Mouse (Mus musculus) hindbrain, embryonic 16.5 days (tissue): ENCODE data around the gene Smndc1. TPM values are rescaled to one million over a fixed set of nuclear protein-coding genes. Genes with fewer than 3 reads are reported as not detected.

Experiments
- ATAC-seq: fragments of 200-750 bp; cut with Nextera tagmentation; 2 replicates; pipeline ENCODE4 v1.8.0; 2017; ENCODE audit warnings: moderate TSS enrichment, moderate library complexity
- H3K27ac ChIP-seq: fragments of 300-500 bp; sonication (generic); 2 replicates; pipeline ENCODE4 v1.5.1; 2014; ENCODE audit warnings: low read depth, mild to moderate bottlenecking, control low read depth, low read length, moderate library complexity
- H3K27me3 ChIP-seq: fragments of 300-500 bp; sonication (generic); replicated peaks from 2 replicates; pipeline ENCODE4 v1.6.1; 2014; ENCODE audit warnings: low read length; ENCODE audit not compliant: control insufficient read depth, insufficient read depth
- H3K36me3 ChIP-seq: fragments of 300-500 bp; sonication (generic); 2 replicates; pipeline ENCODE4 v1.6.1; 2014; ENCODE audit warnings: mild to moderate bottlenecking, low read length, moderate library complexity, mixed read lengths; ENCODE audit not compliant: control insufficient read depth, insufficient read depth
- H3K4me1 ChIP-seq: fragments of 300-500 bp; sonication (generic); 2 replicates; pipeline ENCODE4 v1.6.1; 2014; ENCODE audit warnings: low read depth, low read length; ENCODE audit not compliant: control insufficient read depth, insufficient read depth
- H3K4me2 ChIP-seq: fragments of 300-500 bp; sonication (generic); 2 replicates; pipeline ENCODE4 v1.6.1; 2014; ENCODE audit warnings: mild to moderate bottlenecking, low read length, control low read depth, moderate library complexity
- H3K4me3 ChIP-seq: fragments of 300-500 bp; sonication (generic); 2 replicates; pipeline ENCODE4 v1.5.1; 2014; ENCODE audit warnings: mild to moderate bottlenecking, low read length, control low read depth, moderate library complexity
- H3K9ac ChIP-seq: fragments of 300-500 bp; sonication (generic); 2 replicates; pipeline ENCODE4 v1.6.1; 2014; ENCODE audit warnings: low read depth, mild to moderate bottlenecking, control low read depth, low read length, moderate library complexity
- H3K9me3 ChIP-seq: fragments of 300-500 bp; sonication (generic); 2 replicates; pipeline ENCODE4 v1.6.1; 2014; ENCODE audit warnings: mild to moderate bottlenecking, low read length, moderate library complexity; ENCODE audit not compliant: control insufficient read depth
- WGBS: fragments of 180-500 bp; shearing (Covaris S2); extraction: QIAGEN DNeasy Blood & Tissue Kit; methylation state at CpG from one replicate; pipeline ENCODE4 v1.1.7; 2014; 5-methylcytosine and 5-hydroxymethylcytosine counted together
- polyA plus RNA-seq: library from polyadenylated mRNA; unstranded; fragments of >200 nt; fragmentation: Nextera tagmentation; extraction: Ambion mirVana; gene quantifications from 2 replicates; pipeline ENCODE4 v1.2.1, GENCODE M21; 2015

Gene Smndc1
- polyA plus RNA-seq, 1 experiment from 2014 or later, result 26.9 TPM

DNA sequence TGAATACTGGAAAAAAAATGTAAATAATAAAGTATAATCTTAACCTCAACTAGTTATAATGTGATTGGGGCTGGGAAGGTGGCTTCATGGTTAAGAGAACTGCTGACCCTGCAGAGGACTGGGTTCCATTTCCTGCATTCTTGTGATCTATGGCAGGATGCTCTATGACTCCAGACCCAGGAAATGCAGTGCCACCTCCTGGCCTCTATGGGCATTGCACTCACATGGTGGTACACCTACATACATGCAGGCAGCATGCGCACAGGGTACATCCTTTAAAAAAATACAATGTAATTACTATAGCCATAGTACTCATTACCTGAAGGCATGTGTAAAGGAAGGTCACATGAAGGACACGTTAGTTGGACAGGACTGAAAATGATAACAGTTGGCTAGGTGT is 27.4 kb downstream of the Smndc1 start:
- Histone ChIP-seq H3K4me3 (no peak overlapping the region), H3K4me2 (no peak overlapping the region), H3K9ac (no peak overlapping the region), H3K27me3 (no peaks in the 10 kb centered on the region), H3K9me3 (no peaks in the 10 kb centered on the region), H3K36me3 (no peaks in the 10 kb centered on the region), H3K4me1 (peaks cover 27% of the 10 kb centered on the region), H3K27ac (no peak overlapping the region)
- WGBS, result 50% methylated on average over 2 of the region's 2 CpGs
- no peak for ATAC-seq

DNA sequence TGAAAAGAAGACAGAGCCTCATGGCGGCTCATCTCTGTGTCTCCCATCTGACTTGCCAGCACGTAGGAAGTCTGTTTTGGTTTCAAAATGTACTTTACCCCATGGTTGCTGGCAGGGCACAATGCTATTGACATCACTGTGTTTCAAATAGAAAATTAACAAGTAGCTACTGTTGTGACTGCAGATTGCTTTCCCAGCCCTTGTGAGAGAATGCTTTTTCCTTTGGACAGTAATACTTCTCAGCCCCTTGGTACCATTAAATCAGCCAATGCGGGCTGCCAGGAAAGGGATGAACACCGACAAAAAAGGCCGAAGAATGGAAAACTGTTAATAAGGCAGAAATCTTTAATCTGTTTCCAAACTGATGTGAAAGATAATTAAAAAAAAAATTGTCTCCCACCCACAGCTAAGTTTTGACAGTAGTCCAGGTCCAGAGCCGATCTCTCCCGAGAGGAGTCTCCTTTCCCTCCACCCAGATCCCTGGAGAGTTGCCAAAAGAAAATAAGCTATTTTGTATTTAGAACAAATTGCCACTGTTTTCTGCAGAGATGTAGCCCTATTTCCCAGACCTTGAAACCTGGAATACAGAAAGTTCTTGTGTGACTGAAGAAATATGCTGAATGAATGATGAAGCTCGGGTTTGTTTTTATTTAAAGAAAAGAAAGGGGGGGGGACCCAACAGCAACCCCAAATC is 30.0 kb downstream of the Smndc1 start:
- Histone ChIP-seq H3K4me3 (no peak overlapping the region; the same call in 1 of the 2 replicates), H3K27me3 (no peaks in the 10 kb centered on the region), H3K4me2 (peak overlapping the region; percentile 40), H3K27ac (peak overlapping the region; percentile 76), H3K9ac (peak overlapping the region; percentile 17; the same call in 1 of the 2 replicates), H3K4me1 (peaks cover 22% of the 10 kb centered on the region), H3K9me3 (no peaks in the 10 kb centered on the region), H3K36me3 (no peaks in the 10 kb centered on the region)
- ATAC-seq, result peak; percentile 46; the same call in 1 of the 2 replicates
- WGBS, result 32% methylated on average over 8 of the region's 8 CpGs

DNA sequence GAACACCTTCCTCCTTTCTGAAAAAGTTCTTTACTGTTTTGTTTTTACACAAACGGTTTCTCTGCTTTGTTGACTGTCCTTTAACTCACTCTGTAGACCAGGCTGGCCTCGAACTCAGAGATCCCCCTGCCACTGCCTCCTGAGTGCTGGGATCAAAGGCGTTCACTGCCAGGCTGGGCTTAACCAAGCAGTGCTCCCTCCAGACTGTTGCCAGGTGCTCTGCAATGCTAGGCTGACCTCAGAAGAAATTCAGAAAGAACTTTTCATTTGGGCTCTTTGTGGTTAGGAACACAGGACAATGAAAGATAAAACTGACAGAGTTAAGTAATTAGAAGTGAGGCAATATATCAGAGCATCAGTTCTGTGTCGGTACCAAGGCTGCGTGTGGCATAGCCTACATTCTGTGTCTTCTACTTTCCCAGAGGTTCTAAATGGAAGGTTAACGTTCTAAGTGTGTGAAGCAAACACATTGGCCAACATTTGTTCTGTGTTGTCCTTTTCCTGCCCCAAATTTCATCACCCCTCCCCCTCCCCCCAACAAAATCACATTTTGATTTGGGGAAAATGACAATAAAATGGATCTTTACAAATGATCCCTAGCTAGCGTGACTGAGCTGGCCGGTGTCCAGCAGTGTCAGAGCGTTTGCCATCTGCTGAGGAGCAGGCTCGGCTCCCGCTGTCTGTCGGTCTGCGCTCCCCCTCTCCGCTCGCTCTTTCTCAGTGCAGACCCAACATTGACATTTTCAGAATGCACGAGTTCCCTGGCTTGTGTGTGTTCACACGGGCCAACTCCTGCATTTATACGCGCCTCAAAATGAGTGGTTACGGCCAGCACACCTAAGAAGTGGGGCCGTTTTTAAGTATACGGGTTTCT is 31.0 kb downstream of the Smndc1 start:
- peak overlapping the region; percentile 5; the same call in 1 of the 2 replicates for H3K4me3 ChIP-seq
- no peak overlapping the region for H3K9ac ChIP-seq
- H3K36me3 ChIP-seq, result no peaks in the 10 kb centered on the region
- peak; percentile 78 for ATAC-seq
- H3K4me2 ChIP-seq, result peak overlapping the region; percentile 40
- H3K27ac ChIP-seq, result peak overlapping the region; percentile 76
- H3K27me3 ChIP-seq, result no peaks in the 10 kb centered on the region
- H3K4me1 ChIP-seq, result peaks cover 16% of the 10 kb centered on the region
- WGBS, result 27% methylated on average over 22 of the region's 22 CpGs
- H3K9me3 ChIP-seq, result no peaks in the 10 kb centered on the region

DNA sequence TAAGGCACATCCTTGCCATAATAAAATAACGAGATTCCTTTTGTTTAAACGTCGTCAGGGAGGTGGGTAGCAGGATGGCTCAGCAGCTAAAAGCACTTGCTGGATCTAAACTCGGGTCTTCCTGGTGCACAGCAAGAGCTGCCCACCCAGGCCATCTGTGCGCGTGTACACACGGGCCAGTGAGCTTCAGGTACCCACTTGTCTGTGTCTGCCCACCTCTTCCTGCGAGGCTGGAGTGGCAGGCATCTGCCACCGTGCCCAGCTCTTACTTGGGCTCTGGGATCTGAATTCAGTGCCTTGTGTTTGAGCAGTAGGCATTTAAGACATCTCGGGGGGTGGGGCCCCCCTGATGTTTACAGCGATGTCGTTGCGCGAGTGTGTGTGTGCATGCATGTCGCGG is 35.3 kb downstream of the Smndc1 start:
- ATAC-seq, result 0 out of 2 replicates have a peak, but pooled peaks have one; percentile 34
- Histone ChIP-seq H3K4me2 (no peak overlapping the region), H3K27ac (no peak overlapping the region), H3K36me3 (no peaks in the 10 kb centered on the region), H3K27me3 (no peaks in the 10 kb centered on the region), H3K9me3 (no peaks in the 10 kb centered on the region), H3K4me1 (peaks cover 8% of the 10 kb centered on the region), H3K4me3 (no peak overlapping the region), H3K9ac (no peak overlapping the region)
- 73% methylated on average over 16 of the region's 16 CpGs for WGBS

DNA sequence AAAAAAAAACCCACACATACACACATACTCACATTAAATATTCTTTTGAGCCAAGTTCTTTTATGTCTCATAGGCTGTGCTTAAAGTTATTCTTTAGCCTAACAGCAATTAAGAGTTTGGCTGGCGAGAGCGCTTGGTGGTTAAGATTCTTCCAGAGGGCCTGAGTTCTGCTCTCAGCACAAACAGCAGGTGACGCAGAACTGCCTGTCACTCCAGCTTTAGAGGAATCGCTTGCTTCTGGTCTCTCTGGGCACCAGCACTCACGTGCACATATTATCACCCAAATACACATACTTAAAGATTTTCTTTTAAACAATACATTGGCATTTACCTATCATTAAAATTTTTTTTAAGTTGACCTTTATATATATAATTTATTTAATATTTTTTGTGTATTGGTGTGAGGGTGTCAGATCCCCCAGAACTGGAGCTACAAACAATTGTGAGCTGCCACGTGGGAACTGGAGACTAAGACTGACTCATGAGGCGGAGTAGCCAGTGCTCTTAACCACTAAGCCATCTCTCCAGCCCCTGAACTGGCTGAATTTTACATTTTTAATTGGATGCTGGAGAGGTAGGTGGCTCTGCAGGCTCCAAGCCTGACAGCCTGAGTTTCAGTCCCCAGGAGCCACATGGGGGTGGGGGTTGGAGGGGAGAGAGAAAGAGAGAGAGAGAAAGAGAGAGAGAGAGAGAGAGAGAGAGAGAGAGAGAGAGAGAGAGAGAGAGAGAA is 35.9 kb downstream of the Smndc1 start:
- peaks cover 4% of the 10 kb centered on the region for H3K4me1 ChIP-seq
- no peaks in the 10 kb centered on the region for H3K9me3 ChIP-seq
- no peak overlapping the region for H3K4me2 ChIP-seq
- no peak overlapping the region for H3K27ac ChIP-seq
- H3K4me3 ChIP-seq, result no peak overlapping the region
- H3K36me3 ChIP-seq, result no peaks in the 10 kb centered on the region
- ATAC-seq, result no peak
- H3K27me3 ChIP-seq, result no peaks in the 10 kb centered on the region
- no peak overlapping the region for H3K9ac ChIP-seq
- WGBS, result 73% methylated on average over 7 of the region's 7 CpGs

DNA sequence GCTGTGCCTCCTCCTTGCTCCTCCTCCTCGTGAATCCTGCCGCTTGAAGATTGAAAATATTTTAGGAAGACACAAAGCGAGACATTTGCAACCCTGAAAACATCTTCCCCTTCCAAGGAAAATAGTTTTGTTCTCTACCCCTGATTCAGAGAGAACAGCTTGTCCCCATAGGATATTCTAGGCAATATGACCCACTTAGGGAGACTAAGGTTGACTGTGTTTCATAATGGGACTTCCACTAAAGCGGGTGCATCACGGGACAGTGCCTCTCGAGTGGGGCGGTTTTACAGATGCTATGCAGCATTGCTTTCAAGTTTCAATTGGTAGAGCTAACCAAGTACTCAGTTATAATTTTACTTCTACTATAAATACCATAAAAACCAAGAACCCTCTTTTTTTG is 36.5 kb downstream of the Smndc1 start:
- Histone ChIP-seq H3K4me2 (no peak overlapping the region), H3K27ac (no peak overlapping the region), H3K27me3 (no peaks in the 10 kb centered on the region), H3K9ac (no peak overlapping the region), H3K4me1 (no peaks in the 10 kb centered on the region), H3K36me3 (no peaks in the 10 kb centered on the region), H3K9me3 (no peaks in the 10 kb centered on the region), H3K4me3 (no peak overlapping the region)
- ATAC-seq, result no peak
- 82% methylated on average over 7 of the region's 7 CpGs for WGBS

GRCm38 (mm10) chr19:53345766-53346165 is 44.6 kb downstream of the Smndc1 start:
- H3K4me3 ChIP-seq, result no peak overlapping the region
- 76% methylated on average over 14 of the region's 14 CpGs for WGBS
- ATAC-seq, result no peak
- H3K9me3 ChIP-seq, result no peaks in the 10 kb centered on the region
- 0 out of 2 replicates have a peak, but pooled peaks cover 3% of the 10 kb centered on the region for H3K36me3 ChIP-seq
- H3K27me3 ChIP-seq, result no peaks in the 10 kb centered on the region
- H3K27ac ChIP-seq, result no peak overlapping the region
- H3K9ac ChIP-seq, result no peak overlapping the region
- no peak overlapping the region for H3K4me2 ChIP-seq
- H3K4me1 ChIP-seq, result peaks cover 6% of the 10 kb centered on the region; the same call in 1 of the 2 replicates

GRCm38 (mm10) chr19:53344062-53344461 is 46.3 kb downstream of the Smndc1 start:
- Histone ChIP-seq H3K4me2 (no peak overlapping the region), H3K9me3 (no peaks in the 10 kb centered on the region), H3K27ac (no peak overlapping the region), H3K36me3 (0 out of 2 replicates have a peak, but pooled peaks cover 3% of the 10 kb centered on the region), H3K9ac (no peak overlapping the region), H3K27me3 (no peaks in the 10 kb centered on the region), H3K4me3 (no peak overlapping the region), H3K4me1 (peaks cover 6% of the 10 kb centered on the region; the same call in 1 of the 2 replicates)
- 0 out of 2 replicates have a peak, but pooled peaks have one; percentile 29 for ATAC-seq
- 80% methylated on average over 16 of the region's 16 CpGs for WGBS
